Mouse (Mus musculus): ENCODE data around the gene Trim71.

Gene Trim71

GRCm38 (mm10) chr9:114556276-114556855 is 7.8 kb downstream of the Trim71 start:
- no peak for DNase-seq

GRCm38 (mm10) chr9:114554355-114554979 is 9.7 kb downstream of the Trim71 start:
- DNase-seq = peak in 1 of 2 experiments; percentile 14

- DNase-seq = no peak
These were observed 10.3 kb downstream of the Trim71 start for GRCm38 (mm10) chr9:114553828-114554227.

- DNase-seq = no peak
These were observed 14.1 kb downstream of the Trim71 start for GRCm38 (mm10) chr9:114550033-114550432.

GRCm38 (mm10) chr9:114549117-114549516 is 15.1 kb downstream of the Trim71 start:
- DNase-seq = no peak

- DNase-seq = peak; percentile 32 to 60
These were observed 15.7 kb downstream of the Trim71 start for GRCm38 (mm10) chr9:114548496-114548895.

- DNase-seq = peak; percentile 64 to 65
These were observed 16.5 kb downstream of the Trim71 start for GRCm38 (mm10) chr9:114547643-114548077.

GRCm38 (mm10) chr9:114546765-114547164 is 17.4 kb downstream of the Trim71 start:
- no peak for DNase-seq

- peak; percentile 39 to 72 for DNase-seq
These were observed 19.3 kb downstream of the Trim71 start for GRCm38 (mm10) chr9:114544754-114545393.

- DNase-seq = peak; percentile 35 to 79
These were observed 20.1 kb downstream of the Trim71 start for GRCm38 (mm10) chr9:114543882-114544753.

- no peak for DNase-seq
These were observed 22.9 kb downstream of the Trim71 start for GRCm38 (mm10) chr9:114541279-114541741.

- peak; percentile 11 to 41 for DNase-seq
These were observed 25.1 kb downstream of the Trim71 start for GRCm38 (mm10) chr9:114538996-114539563.

- DNase-seq = no peak
These were observed 27.5 kb downstream of the Trim71 start for GRCm38 (mm10) chr9:114536628-114537027.

- DNase-seq = no peak
These were observed 29.2 kb downstream of the Trim71 start for GRCm38 (mm10) chr9:114534747-114535517.

GRCm38 (mm10) chr9:114533848-114534247 is 30.3 kb downstream of the Trim71 start:
- no peak for DNase-seq

GRCm38 (mm10) chr9:114531276-114531675 is 32.9 kb downstream of the Trim71 start:
- DNase-seq = peak; percentile 37

- DNase-seq = peak in 1 of 2 experiments; percentile 47
These were observed 35.5 kb downstream of the Trim71 start for GRCm38 (mm10) chr9:114528680-114529048.

GRCm38 (mm10) chr9:114527992-114528679 is 36.0 kb downstream of the Trim71 start:
- DNase-seq = peak; percentile 29 to 62

- peak; percentile 45 to 76 for DNase-seq
These were observed 37.1 kb downstream of the Trim71 start for GRCm38 (mm10) chr9:114527085-114527484.

GRCm38 (mm10) chr9:114526581-114526980 is 37.6 kb downstream of the Trim71 start:
- no peak for DNase-seq

GRCm38 (mm10) chr9:114525891-114526290 is 38.3 kb downstream of the Trim71 start:
- no peak for DNase-seq
